Mouse (Mus musculus): Measurements from ENCODE around the gene Cpeb4. TPM values are rescaled to one million over a fixed set of nuclear protein-coding genes. Genes with fewer than 3 reads are reported as not detected.

Cpeb4 gene
- polyA plus RNA-seq, 1 experiment from 2014 or later = 15.1 TPM

Other genes with a start within 250 kb of the Cpeb4 start
- gene Bod1, start 200.3 kb upstream of the Cpeb4 start, polyA plus RNA-seq (2015; fragmentation: Nextera tagmentation; extraction: Ambion mirVana) = 137 and 146 TPM in 2 replicates
- gene 4930524B15Rik, start 93.4 kb downstream of the Cpeb4 start, polyA plus RNA-seq (2015; fragmentation: Nextera tagmentation; extraction: Ambion mirVana) = 0.22 and 0.23 TPM in 2 replicates
- 356 and 366 TPM in 2 replicates for gene Nsg2, start 128.3 kb downstream of the Cpeb4 start, polyA plus RNA-seq (2015; fragmentation: Nextera tagmentation; extraction: Ambion mirVana)

Data from neural tube, embryonic 13.5 days (tissue).